Mouse (Mus musculus) MEL (cell line): ENCODE measurements around the gene Fbxl22. TPM values are rescaled to one million over a fixed set of nuclear protein-coding genes. Genes with fewer than 3 reads are reported as not detected.

Experiments
- DNase-seq: peaks from one replicate; pipeline ENCODE4 v3.0.0; 2011; ENCODE audit warnings: low read depth, low spot score
- H3K27ac ChIP-seq: 2 replicates; pipeline ENCODE4 v1.5.1; 2012; ENCODE audit warnings: low read depth, mild to moderate bottlenecking, control low read depth, low read length, moderate library complexity; ENCODE audit not compliant: control insufficient read depth
- H3K27me3 ChIP-seq, 2 experiments: fragments of 150-350 bp in 1 of 2; sonication (generic) in 1 of 2; 2 replicates each; pipeline ENCODE4 v1.6.1; 2012; ENCODE audit warnings: low read length in 2 of 2, mild to moderate bottlenecking in 2 of 2, improper control_type of control experiment in 1 of 2, moderate library complexity in 1 of 2; ENCODE audit not compliant: insufficient read depth in 2 of 2, control insufficient read depth in 1 of 2
- H3K36me3 ChIP-seq, 2 experiments: 2 replicates each; pipeline ENCODE4 v1.6.1; 2012 to 2014; ENCODE audit warnings: low read length in 2 of 2, improper control_type of control experiment in 1 of 2, inconsistent platforms in 1 of 2, mild to moderate bottlenecking in 1 of 2; ENCODE audit not compliant: insufficient read depth in 2 of 2, control insufficient read depth in 1 of 2
- H3K4me1 ChIP-seq, 2 experiments: fragments of 150-350 bp in 1 of 2; sonication (generic) in 1 of 2; 2 replicates each; pipeline ENCODE4 v1.6.1; 2012; ENCODE audit warnings: low read length in 2 of 2, improper control_type of control experiment in 1 of 2, mild to moderate bottlenecking in 1 of 2; ENCODE audit not compliant: insufficient read depth in 2 of 2, control insufficient read depth in 1 of 2
- H3K4me3 ChIP-seq, 2 experiments: fragments of 150-350 bp in 1 of 2; sonication (generic) in 1 of 2; 2 replicates each; pipeline ENCODE4 v1.5.1; 2012; ENCODE audit warnings: low read depth in 2 of 2, low read length in 2 of 2, mild to moderate bottlenecking in 2 of 2, moderate library complexity in 2 of 2, control low read depth in 1 of 2, improper control_type of control experiment in 1 of 2; ENCODE audit not compliant: control insufficient read depth in 1 of 2, insufficient read depth in 1 of 2
- H3K79me2 ChIP-seq: 2 replicates; pipeline ENCODE4 v1.6.1; 2012; ENCODE audit warnings: mild to moderate bottlenecking, low read length, moderate library complexity; ENCODE audit not compliant: control insufficient read depth, poor library complexity, insufficient read depth
- H3K9ac ChIP-seq: 2 replicates; pipeline ENCODE4 v1.6.1; 2012; ENCODE audit warnings: low read depth, mild to moderate bottlenecking, control low read depth, low read length, moderate library complexity; ENCODE audit not compliant: control insufficient read depth, poor library complexity, severe bottlenecking
- H3K9me3 ChIP-seq: fragments of 150-350 bp; sonication (generic); replicated peaks from 2 replicates; pipeline ENCODE4 v1.6.1; 2012; ENCODE audit warnings: mild to moderate bottlenecking, low read length, improper control_type of control experiment, moderate library complexity; ENCODE audit not compliant: insufficient read depth
- BHLHE40 ChIP-seq: IDR thresholded peaks from 2 replicates; pipeline ENCODE4 v1.6.1; 2012; ENCODE audit warnings: low read depth, mild to moderate bottlenecking, inconsistent platforms, low read length, improper control_type of control experiment, borderline replicate concordance
- CHD1 ChIP-seq: IDR thresholded peaks from 2 replicates; pipeline ENCODE4 v1.6.1; 2012; ENCODE audit warnings: low read depth, mild to moderate bottlenecking, inconsistent platforms, low read length, improper control_type of control experiment
- CTCF ChIP-seq, 3 experiments: IDR thresholded peaks in 2 of 3; conservative IDR thresholded peaks in 1 of 3; 2 replicates each; pipeline ENCODE4 v1.5.1; 2011 to 2012; ENCODE audit warnings: low read length in 3 of 3, low read depth in 2 of 3, mild to moderate bottlenecking in 2 of 3, improper control_type of control experiment in 1 of 3, inconsistent platforms in 1 of 3, mixed read lengths in 1 of 3, moderate library complexity in 1 of 3; ENCODE audit not compliant: control insufficient read depth in 1 of 3, insufficient read depth in 1 of 3, poor library complexity in 1 of 3, severe bottlenecking in 1 of 3
- E2F4 ChIP-seq: IDR thresholded peaks from 2 replicates; pipeline ENCODE4 v1.6.1; 2011; ENCODE audit warnings: low read depth, low read length, improper control_type of control experiment, borderline replicate concordance
- EP300 ChIP-seq, 2 experiments: IDR thresholded peaks; 2 replicates each; pipeline ENCODE4 v1.6.1; 2011; ENCODE audit warnings: improper control_type of control experiment in 2 of 2, low read length in 2 of 2, low read depth in 1 of 2, mild to moderate bottlenecking in 1 of 2
- GABPA ChIP-seq: IDR thresholded peaks from 2 replicates; pipeline ENCODE4 v1.6.1; 2012; ENCODE audit warnings: low read depth, mild to moderate bottlenecking, inconsistent platforms, low read length, improper control_type of control experiment, moderate library complexity
- GATA1 ChIP-seq: IDR thresholded peaks from 2 replicates; pipeline ENCODE4 v1.6.1; 2011; ENCODE audit warnings: low read depth, low read length, improper control_type of control experiment
- MAX ChIP-seq: IDR thresholded peaks from 2 replicates; pipeline ENCODE4 v1.6.1; 2011; ENCODE audit warnings: low read length, improper control_type of control experiment
- MEF2A ChIP-seq: IDR thresholded peaks from 2 replicates; pipeline ENCODE4 v1.6.1; 2014; ENCODE audit warnings: low read depth, mild to moderate bottlenecking, inconsistent platforms, low read length, improper control_type of control experiment; ENCODE audit not compliant: poor library complexity, insufficient replicate concordance, severe bottlenecking; ENCODE audit errors: extremely low read depth
- MXI1 ChIP-seq: IDR thresholded peaks from 2 replicates; pipeline ENCODE4 v1.6.1; 2011; ENCODE audit warnings: mild to moderate bottlenecking, low read depth, low read length, improper control_type of control experiment
- MYB ChIP-seq: IDR thresholded peaks from 2 replicates; pipeline ENCODE4 v1.6.1; 2011; ENCODE audit warnings: mild to moderate bottlenecking, low read depth, low read length, improper control_type of control experiment
- MYC ChIP-seq: IDR thresholded peaks from 2 replicates; pipeline ENCODE4 v1.6.1; 2011; ENCODE audit warnings: low read depth, mild to moderate bottlenecking, low read length, improper control_type of control experiment, moderate library complexity
- NELFE ChIP-seq: IDR thresholded peaks from 2 replicates; pipeline ENCODE4 v1.6.1; 2011; ENCODE audit warnings: low read depth, low read length, improper control_type of control experiment
- NRF1 ChIP-seq: IDR thresholded peaks from 2 replicates; pipeline ENCODE4 v1.6.1; 2014; ENCODE audit warnings: low read depth, mild to moderate bottlenecking, inconsistent platforms, low read length, improper control_type of control experiment, moderate library complexity; ENCODE audit not compliant: poor library complexity, insufficient read depth, severe bottlenecking
- POLR2AphosphoS2 ChIP-seq: IDR thresholded peaks from 2 replicates; pipeline ENCODE4 v1.6.1; 2011; ENCODE audit warnings: low read length, improper control_type of control experiment
- RAD21 ChIP-seq: IDR thresholded peaks from 2 replicates; pipeline ENCODE4 v1.6.1; 2011; ENCODE audit warnings: mild to moderate bottlenecking, low read depth, low read length, improper control_type of control experiment
- SIN3A ChIP-seq: IDR thresholded peaks from 2 replicates; pipeline ENCODE4 v1.6.1; 2012; ENCODE audit warnings: low read length, improper control_type of control experiment, inconsistent platforms
- SMC3 ChIP-seq: IDR thresholded peaks from 2 replicates; pipeline ENCODE4 v1.6.1; 2011; ENCODE audit warnings: low read depth, low read length, improper control_type of control experiment
- TBP ChIP-seq: IDR thresholded peaks from 2 replicates; pipeline ENCODE4 v1.8.0; 2011; ENCODE audit warnings: low read depth, low read length, improper control_type of control experiment
- TCF12 ChIP-seq: IDR thresholded peaks from 2 replicates; pipeline ENCODE4 v1.6.1; 2014; ENCODE audit warnings: low read depth, mild to moderate bottlenecking, inconsistent platforms, low read length, improper control_type of control experiment, moderate library complexity
- USF2 ChIP-seq, 2 experiments: IDR thresholded peaks; 2 replicates each; pipeline ENCODE4 v1.6.1; 2011 to 2012; ENCODE audit warnings: improper control_type of control experiment in 2 of 2, low read length in 2 of 2, borderline replicate concordance in 1 of 2, inconsistent platforms in 1 of 2, low read depth in 1 of 2, mild to moderate bottlenecking in 1 of 2; ENCODE audit not compliant: insufficient read depth in 1 of 2
- ZC3H11A ChIP-seq: IDR thresholded peaks from 2 replicates; pipeline ENCODE4 v1.6.1; 2012; ENCODE audit warnings: low read depth, mild to moderate bottlenecking, inconsistent platforms, low read length, improper control_type of control experiment
- ZMIZ1 ChIP-seq: IDR thresholded peaks from 2 replicates; pipeline ENCODE4 v1.6.1; 2012; ENCODE audit warnings: low read depth, mild to moderate bottlenecking, inconsistent platforms, low read length, improper control_type of control experiment, moderate library complexity
- ZNF384 ChIP-seq: IDR thresholded peaks from 2 replicates; pipeline ENCODE4 v1.6.1; 2012; ENCODE audit warnings: low read depth, mild to moderate bottlenecking, inconsistent platforms, low read length, improper control_type of control experiment
- polyA plus RNA-seq, 2 experiments: library from polyadenylated mRNA; stranded (reverse) in 1 of 2; unstranded in 1 of 2; fragments of >175 nt in 1 of 2; fragments of >200 nt in 1 of 2; gene quantifications; 2 replicates each; pipeline versions ENCODE4 v1.2.1 to v1.2.4; 2012; ENCODE audit warnings: low replicate concordance in 2 of 2, low read depth in 1 of 2; ENCODE audit not compliant: insufficient read length in 2 of 2, insufficient read depth in 1 of 2, missing spikeins in 1 of 2
- total RNA-seq: library from RNA; depleted of rRNA; stranded (reverse); fragments of 300-350 nt; gene quantifications from 2 replicates; pipeline ENCODE4 v1.2.3, GENCODE M21; 2012

Fbxl22 gene
- total and polyA plus RNA-seq, 3 experiments = 0.35 to 0.47 TPM; not detected in 1

- peak; percentile 49; the same call in 1 of the 2 replicates for TF ChIP-seq MAX
Observed at GRCm38 (mm10) chr9:66483429-66483828, 31.0 kb downstream of the Fbxl22 start (continued).

- Histone ChIP-seq H3K79me2 (no peaks in the 10 kb centered on the region), H3K4me1 (no peaks in the 10 kb centered on the region), H3K36me3 (peaks cover 4 to 55% of the 10 kb centered on the region in 2 experiments), H3K27ac (no peak overlapping the region), H3K9ac (no peak overlapping the region), H3K9me3 (no peaks in the 10 kb centered on the region), H3K27me3 (no peaks in the 10 kb centered on the region), H3K4me3 (no peak overlapping the region)
- peak; percentile 24 for DNase-seq
- no peak for TF ChIP-seq E2F4
- no peak for TF ChIP-seq GATA1
- no peak for TF ChIP-seq POLR2AphosphoS2
- no peak for TF ChIP-seq NELFE
- no peak for TF ChIP-seq MYC
- no peak for TF ChIP-seq GABPA
- no peak for TF ChIP-seq TCF12
- TF ChIP-seq USF2 (IDR thresholded peaks at IDR 0.05; ENCODE audit: borderline replicate concordance in 1 of 2, insufficient read depth in 1 of 2, low read depth in 1 of 2, low read length in 2 of 2) = no peak
- TF ChIP-seq ZMIZ1 = no peak
- TF ChIP-seq EP300 (IDR thresholded peaks at IDR 0.05; ENCODE audit: low read depth in 1 of 2, low read length in 2 of 2) = no peak
- TF ChIP-seq CHD1 = no peak
- TF ChIP-seq MEF2A = no peak
- no peak for TF ChIP-seq MYB
- no peak for TF ChIP-seq NRF1
- no peak for TF ChIP-seq TBP
- no peak for TF ChIP-seq MXI1
- no peak for TF ChIP-seq SIN3A
Observed at GRCm38 (mm10) chr9:66477785-66478184, 36.6 kb downstream of the Fbxl22 start.

- Histone ChIP-seq H3K79me2 (no peaks in the 10 kb centered on the region), H3K9me3 (no peaks in the 10 kb centered on the region), H3K9ac (no peak overlapping the region), H3K27ac (no peak overlapping the region), H3K27me3 (no peaks in the 10 kb centered on the region), H3K4me1 (no peaks in the 10 kb centered on the region), H3K4me3 (no peak overlapping the region), H3K36me3 (peaks cover 0 to 28% of the 10 kb centered on the region in 2 experiments; a peak in 3 of 4 replicates)
- DNase-seq = peak; percentile 75
- TF ChIP-seq EP300 (IDR thresholded peaks at IDR 0.05; ENCODE audit: low read depth in 1 of 2, low read length in 2 of 2) (no peak), ZNF384 (no peak), ZC3H11A (peak; percentile 66), CTCF (IDR thresholded peaks at IDR 0.05 in 2 of 3, conservative IDR thresholded peaks at IDR 0.05 in 1 of 3; ENCODE audit: control insufficient read depth in 1 of 3, insufficient read depth in 1 of 3, low read depth in 2 of 3, low read length in 3 of 3, poor library complexity in 1 of 3, severe bottlenecking in 1 of 3) (peak; percentile 58 to 85 (median 73)), RAD21 (peak; percentile 82), SMC3 (peak; percentile 88), BHLHE40 (no peak)
Observed at GRCm38 (mm10) chr9:66465087-66465486, 49.3 kb downstream of the Fbxl22 start.
